Mouse (Mus musculus) mouse trophoblast stem cell (cell line): ENCODE measurements at regions not wholly inside any gene's neighbourhood (a gene's known extent, or its start where the extent isn't known, plus 50 kb on each side); places are given as distances from the start of the nearest gene placed in this dataset.
"Not testable (repeated sequence)": the region's sequence is repeated elsewhere in the genome, so short reads cannot be mapped to it uniquely, and the experiment has no call there.

Experiments
- in situ Hi-C, 2 experiments: fragments of 300-500 bp; cut with MseI, MboI; formaldehyde crosslinking; loops; 2 replicates in 1 of 2; 3 replicates in 1 of 2; pipeline ENCODE4 v1.15.1; 2025

GRCm38 (mm10) chr5:40177982-40178748 is 422.9 kb upstream of the Hs3st1 start:
- in situ Hi-C loops = no loop called here

- in situ Hi-C loops = no loop called here
Observed at GRCm38 (mm10) chr5:40136740-40137285, 381.5 kb upstream of the Hs3st1 start.

- in situ Hi-C loops = no loop called here
Observed at GRCm38 (mm10) chr5:40124337-40124736, 369.1 kb upstream of the Hs3st1 start.

- in situ Hi-C loops = no loop called here
Observed at GRCm38 (mm10) chr5:40116849-40117248, 361.6 kb upstream of the Hs3st1 start.

- in situ Hi-C loops = not testable (repeated sequence)
Observed at GRCm38 (mm10) chr5:40089576-40089975, 334.3 kb upstream of the Hs3st1 start.

GRCm38 (mm10) chr5:40045288-40045687 is 290.0 kb upstream of the Hs3st1 start:
- in situ Hi-C loops = no loop called here

- in situ Hi-C loops = no loop called here
Observed at GRCm38 (mm10) chr5:40034452-40034851, 279.2 kb upstream of the Hs3st1 start.

- in situ Hi-C loops = no loop called here
Observed at GRCm38 (mm10) chr5:40033686-40034085, 278.4 kb upstream of the Hs3st1 start.

GRCm38 (mm10) chr5:40030261-40030660 is 275.0 kb upstream of the Hs3st1 start:
- in situ Hi-C loops = no loop called here

GRCm38 (mm10) chr5:40015946-40016345 is 260.7 kb upstream of the Hs3st1 start:
- in situ Hi-C loops = no loop called here

- in situ Hi-C loops = no loop called here
Observed at GRCm38 (mm10) chr5:39988039-39988438, 232.8 kb upstream of the Hs3st1 start.

- in situ Hi-C loops = loop anchor here in 1 of 2 experiments (25.0 kb wide), 1 partner anchor 327 kb away; no protein-coding TSS in a partner anchor
Observed at GRCm38 (mm10) chr5:39964371-39964770, 209.1 kb upstream of the Hs3st1 start.

GRCm38 (mm10) chr5:39960981-39961380 is 205.7 kb upstream of the Hs3st1 start:
- in situ Hi-C loops = loop anchor here in 1 of 2 experiments (25.0 kb wide), 1 partner anchor 324 kb away; no protein-coding TSS in a partner anchor

GRCm38 (mm10) chr5:39935564-39935963 is 180.3 kb upstream of the Hs3st1 start:
- in situ Hi-C loops = no loop called here

- in situ Hi-C loops = no loop called here
Observed at GRCm38 (mm10) chr5:39931890-39932289, 176.6 kb upstream of the Hs3st1 start.

GRCm38 (mm10) chr5:39909369-39909768 is 154.1 kb upstream of the Hs3st1 start:
- in situ Hi-C loops = no loop called here

- in situ Hi-C loops = no loop called here
Observed at GRCm38 (mm10) chr5:39871723-39872085, 116.4 kb upstream of the Hs3st1 start.

- in situ Hi-C loops = no loop called here
Observed at GRCm38 (mm10) chr5:39870835-39871722, 115.8 kb upstream of the Hs3st1 start.

- in situ Hi-C loops = no loop called here
Observed at GRCm38 (mm10) chr5:39857192-39857591, 101.9 kb upstream of the Hs3st1 start.

- in situ Hi-C loops = no loop called here
Observed at GRCm38 (mm10) chr5:39856616-39857156, 101.4 kb upstream of the Hs3st1 start.

GRCm38 (mm10) chr5:39855685-39856615 is 100.7 kb upstream of the Hs3st1 start:
- in situ Hi-C loops = no loop called here
